ENCODE assay signal across 8 mouse cellular contexts in genomic region chr11:19986871-19987755, GRCm38 (mm10).
A peak's percentile ranks its signal among the peaks of the same experiment; 100 is the strongest.
DNase-seq lines count a peak whose midpoint lies in the region; ATAC-seq and TF ChIP-seq lines count a peak whose summit lies in the region.

No protein-coding gene starts in this region.

- peak overlapping the region; percentile 32 for H3K4me2 ChIP-seq in heart, postnatal 0 days (ENCODE audit: low read depth, low read length)
- H3K4me2 ChIP-seq in liver, embryonic 11.5 days = peak overlapping the region; percentile 50

- TF ChIP-seq POLR2A in liver, adult 2 months (IDR thresholded peaks at IDR 0.05; ENCODE audit: extremely low read depth, insufficient read depth, low read length) = no peak

- H3K9me3 ChIP-seq in heart, postnatal 0 days (replicated peaks; ENCODE audit: control insufficient read depth, low read length) = no peaks in the 10 kb centered on the region
- H3K9me3 ChIP-seq in liver, embryonic 11.5 days (ENCODE audit: control insufficient read depth, low read length) = no peaks in the 10 kb centered on the region

- peaks cover 16% of the 10 kb centered on the region; the same call in 1 of the 2 replicates for H3K79me2 ChIP-seq in liver, adult 2 months (ENCODE audit: control insufficient read depth, insufficient read depth, low read length)

- peaks cover 19% of the 10 kb centered on the region for H3K4me1 ChIP-seq in liver, adult 2 months (ENCODE audit: control insufficient read depth, insufficient read depth, low read length)
- H3K4me1 ChIP-seq in brown adipose tissue, adult 24 weeks (ENCODE audit: control insufficient read depth, insufficient read depth, insufficient read length, low read length) = peaks cover 56% of the 10 kb centered on the region
- H3K4me1 ChIP-seq in heart, postnatal 0 days (ENCODE audit: control insufficient read depth, insufficient read depth) = peaks cover 54% of the 10 kb centered on the region
- H3K4me1 ChIP-seq in liver, embryonic 11.5 days (replicated peaks; ENCODE audit: control insufficient read depth, insufficient read depth, low read length) = peaks cover 66% of the 10 kb centered on the region

- peak overlapping the region; percentile 75 for H3K27ac ChIP-seq in liver, adult 2 months (replicated peaks; ENCODE audit: insufficient read depth, low read depth, low read length)
- peak overlapping the region; percentile 88 for H3K27ac ChIP-seq in brown adipose tissue, adult 24 weeks (replicated peaks; ENCODE audit: low read depth, low read length)
- H3K27ac ChIP-seq in heart, postnatal 0 days (ENCODE audit: low read depth) = peak overlapping the region; percentile 85
- H3K27ac ChIP-seq in liver, embryonic 11.5 days (ENCODE audit: low read depth, low read length) = peak overlapping the region; percentile 75

- DNase-seq in liver, adult 2 months (ENCODE audit: extremely low read depth, low read depth, low spot score) = peak; percentile 72
- DNase-seq in liver = no peak
- no peak for DNase-seq in heart, postnatal 0 days (ENCODE audit: low spot score)
- no peak for DNase-seq in liver, embryonic 11.5 days (ENCODE audit: low spot score)
- DNase-seq in right cerebral cortex, adult 2 months (ENCODE audit: low spot score in 2 of 2) = no peak
- no peak for DNase-seq in thymus, postnatal 25 days
- DNase-seq in spleen, adult 12 weeks (ENCODE audit: low spot score) = no peak

- WGBS in liver, adult 2 months = 9% methylated on average over 17 of the region's 17 CpGs
- 47% methylated on average over 17 of the region's 17 CpGs for WGBS in heart, postnatal 0 days
- 16% methylated on average over 17 of the region's 17 CpGs for WGBS in liver, embryonic 11.5 days

- ATAC-seq in heart, postnatal 0 days (ENCODE audit: insufficient read depth, low read depth) = 0 out of 2 replicates have a peak, but pooled peaks have one; percentile 22
- ATAC-seq in liver, embryonic 11.5 days (replicated peaks; ENCODE audit: low FRiP score) = peak; percentile 45; the same call in 1 of the 2 replicates

- TF ChIP-seq CTCF in liver, adult 2 months (IDR thresholded peaks at IDR 0.05; ENCODE audit: low read depth, low read length) = no peak
- no peak for TF ChIP-seq CTCF in heart, postnatal 0 days (IDR thresholded peaks at IDR 0.05; ENCODE audit: low read depth)

- no peak for TF ChIP-seq EP300 in heart, postnatal 0 days (IDR thresholded peaks at IDR 0.05; ENCODE audit: low read depth)

- peak overlapping the region; percentile 38; the same call in 1 of the 2 replicates for H3K9ac ChIP-seq in liver, adult 2 months (ENCODE audit: low read depth, low read length)
- no peak overlapping the region for H3K9ac ChIP-seq in heart, postnatal 0 days (replicated peaks; ENCODE audit: low read depth, low read length)
- H3K9ac ChIP-seq in liver, embryonic 11.5 days (ENCODE audit: low read depth, low read length) = peak overlapping the region; percentile 12; the same call in 1 of the 2 replicates

- no peaks in the 10 kb centered on the region for H3K36me3 ChIP-seq in liver, adult 2 months (ENCODE audit: control insufficient read depth, insufficient read depth, low read length)
- H3K36me3 ChIP-seq in heart, postnatal 0 days (replicated peaks; ENCODE audit: control insufficient read depth, insufficient read depth, low read length) = no peaks in the 10 kb centered on the region
- no peaks in the 10 kb centered on the region for H3K36me3 ChIP-seq in liver, embryonic 11.5 days (ENCODE audit: control insufficient read depth, insufficient read depth, low read length)

- no peak overlapping the region for H3K4me3 ChIP-seq in liver, adult 2 months (ENCODE audit: insufficient read depth, low read depth, low read length)
- peak overlapping the region; percentile 30 for H3K4me3 ChIP-seq in brown adipose tissue, adult 24 weeks (ENCODE audit: insufficient read depth, low read depth, low read length)
- H3K4me3 ChIP-seq in heart, postnatal 0 days (ENCODE audit: low read depth, low read length) = no peak overlapping the region
- no peak overlapping the region for H3K4me3 ChIP-seq in liver, embryonic 11.5 days (ENCODE audit: low read depth, low read length)

- H3K27me3 ChIP-seq in liver, adult 2 months (ENCODE audit: control insufficient read depth, insufficient read depth, low read length) = no peaks in the 10 kb centered on the region
- no peaks in the 10 kb centered on the region for H3K27me3 ChIP-seq in heart, postnatal 0 days (ENCODE audit: control insufficient read depth, insufficient read depth, low read length)
- H3K27me3 ChIP-seq in liver, embryonic 11.5 days (replicated peaks; ENCODE audit: control insufficient read depth, insufficient read depth, low read length) = no peaks in the 10 kb centered on the region
